Mouse (Mus musculus) colon, adult 2 months (tissue): ENCODE data around the gene Cd209c. TPM values are rescaled to one million over a fixed set of nuclear protein-coding genes. Genes with fewer than 3 reads are reported as not detected.

Experiments used
- polyA plus RNA-seq: library from polyadenylated mRNA; depleted of rRNA; stranded (reverse); fragments of >200 nt; gene quantifications from 2 replicates; pipeline ENCODE4 v1.2.3, GENCODE M21; 2012; rRNA removed

Cd209c gene
- 0.34 TPM in 1 of 2 replicates, not detected in the other for polyA plus RNA-seq

GRCm38 (mm10) chr8:3954646-3955045 is at the start of gene Cd209c:
TSS of gene Cd209c (minus strand) at chr8:3954746.

DNA sequence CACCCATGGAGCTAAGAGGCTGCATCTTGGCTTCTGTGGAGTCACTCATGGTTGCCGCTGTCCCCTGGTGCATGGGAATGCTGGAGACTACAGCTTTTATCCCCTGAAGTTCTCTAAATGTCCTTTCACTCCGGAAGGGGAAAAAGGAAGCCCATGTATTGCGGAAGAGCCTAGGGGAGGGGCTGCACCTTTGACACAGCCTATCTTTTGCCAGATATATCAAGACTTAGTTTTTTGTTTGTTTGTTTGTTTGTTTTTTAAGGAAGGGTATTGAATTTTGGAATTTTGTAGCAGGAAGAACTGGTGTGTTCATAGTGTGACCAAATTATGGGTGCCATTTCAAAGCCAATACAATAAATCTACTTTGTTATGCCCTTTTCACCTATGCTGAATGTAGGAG is 27.8 kb downstream of the Cd209c start, which contains the start of gene Cd209b:
TSS of gene Cd209b (minus strand) at position 101 of the 400 bp plus-strand sequence.

Other genes with a start within 250 kb of the Cd209c start
- not detected in 2 replicates for gene Clec4g, start 234.1 kb downstream of the Cd209c start, polyA plus RNA-seq
- gene Cd209a, start 205.8 kb downstream of the Cd209c start, polyA plus RNA-seq, result 0.93 TPM in 1 of 2 replicates, not detected in the other
- gene Cd209e, start 100.4 kb downstream of the Cd209c start, polyA plus RNA-seq, result not detected in 2 replicates
- gene Cd209d, start 76.2 kb downstream of the Cd209c start, polyA plus RNA-seq, result 0.30 TPM in 1 of 2 replicates, not detected in the other
- 0.07 and 0.67 TPM in 2 replicates for gene Cd209b, start 27.9 kb downstream of the Cd209c start, polyA plus RNA-seq
- 0.89 and 4.1 TPM in 2 replicates for gene Cd209f, start 151.1 kb upstream of the Cd209c start, polyA plus RNA-seq
- gene Cd209g, start 179.4 kb upstream of the Cd209c start, polyA plus RNA-seq, result 3.0 and 3.8 TPM in 2 replicates
- 16.9 and 18.5 TPM in 2 replicates for gene Evi5l, start 211.8 kb upstream of the Cd209c start, polyA plus RNA-seq